Mouse (Mus musculus) heart, adult 2 months (tissue): ENCODE measurements around the gene S100a2. TPM values are rescaled to one million over a fixed set of nuclear protein-coding genes. Genes with fewer than 3 reads are reported as not detected.

Experiments used
- DNase-seq, 2 experiments: peaks; one replicate each; pipeline ENCODE4 v3.0.0; 2021
- H3K27ac ChIP-seq: fragments of 200-600 bp; 2 replicates; pipeline ENCODE4 v1.8.1; 2022
- H3K27me3 ChIP-seq: fragments of 200-500 bp; 2 replicates; pipeline ENCODE4 v1.6.1; 2012; ENCODE audit warnings: mild to moderate bottlenecking, low read length, inconsistent platforms, mixed read lengths; ENCODE audit not compliant: control insufficient read depth, insufficient read depth
- H3K36me3 ChIP-seq: fragments of 200-500 bp; 2 replicates; pipeline ENCODE4 v1.6.1; 2012; ENCODE audit warnings: low read length, inconsistent platforms; ENCODE audit not compliant: control insufficient read depth, insufficient read depth
- H3K4me1 ChIP-seq: fragments of 200-500 bp; 2 replicates; pipeline ENCODE4 v1.6.1; 2011; ENCODE audit warnings: low read length; ENCODE audit not compliant: control insufficient read depth, insufficient read depth
- H3K4me3 ChIP-seq: fragments of 200-600 bp; 2 replicates; pipeline ENCODE4 v1.8.1; 2022
- H3K79me2 ChIP-seq: fragments of 200-500 bp; replicated peaks from 2 replicates; pipeline ENCODE4 v1.6.1; 2012; ENCODE audit warnings: mild to moderate bottlenecking, inconsistent platforms, low read length, moderate library complexity, mixed read lengths; ENCODE audit not compliant: control insufficient read depth, insufficient read depth
- H3K9ac ChIP-seq: fragments of 200-500 bp; 2 replicates; pipeline ENCODE4 v1.6.1; 2012; ENCODE audit warnings: low read depth, mild to moderate bottlenecking, control low read depth, inconsistent platforms, low read length, mixed read lengths
- CTCF ChIP-seq: fragments of 200-600 bp; IDR thresholded peaks from 2 replicates; pipeline ENCODE4 v1.8.1; 2022; ENCODE audit warnings: antibody characterized with exemption, mild to moderate bottlenecking, moderate library complexity
- EP300 ChIP-seq: fragments of 200-500 bp; IDR thresholded peaks from 2 replicates; pipeline ENCODE4 v1.6.1; 2011; ENCODE audit warnings: low read depth, low read length, control low read depth; ENCODE audit not compliant: insufficient read depth
- POLR2A ChIP-seq: fragments of 200-500 bp; IDR thresholded peaks from 2 replicates; pipeline ENCODE4 v1.6.1; 2011; ENCODE audit warnings: mild to moderate bottlenecking, low read depth, low read length, control low read depth; ENCODE audit not compliant: insufficient read depth
- WGBS: fragments of 180-500 bp; shearing (Covaris S2); methylation state at CpG from one replicate; pipeline ENCODE4 v1.1.7; 2018; 5-methylcytosine and 5-hydroxymethylcytosine counted together
- intact Hi-C: fragments of 180-260 bp; cut with DNase I; formaldehyde crosslinking; loops from one replicate; pipeline ENCODE4 v1.15.1; 2025
- polyA plus RNA-seq: library from polyadenylated mRNA; depleted of rRNA; stranded (reverse); fragments of >200 nt; gene quantifications from 2 replicates; pipeline ENCODE4 v1.2.3, GENCODE M21; 2012
- total RNA-seq, 2 experiments: library from RNA; stranded (reverse); gene quantifications; 2 replicates each; pipeline ENCODE4 v1.2.3; 2021

The S100a2 gene
- total and polyA plus RNA-seq, 3 experiments, result not detected

DNA sequence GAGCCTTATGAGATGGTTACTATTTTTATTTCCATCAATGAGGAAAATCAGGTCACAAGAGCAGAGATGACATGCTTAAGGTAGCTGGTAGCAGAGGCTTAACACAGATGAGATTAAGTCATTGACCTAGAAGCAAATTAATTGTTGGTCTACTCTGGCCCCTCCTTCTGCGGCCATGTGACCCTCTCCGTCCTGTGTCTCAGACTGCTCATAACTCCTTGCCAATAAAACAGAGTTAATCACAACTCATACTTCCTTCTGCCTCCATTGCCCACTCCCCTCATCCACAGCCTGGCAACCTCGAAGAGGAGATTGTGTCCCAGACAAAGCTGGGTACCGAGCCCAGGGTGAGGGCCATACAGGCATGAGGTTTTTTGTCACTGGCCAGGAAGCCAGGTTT is 8.2 kb downstream of the S100a2 start:
- intact Hi-C loops, result no loop called here
- H3K9ac ChIP-seq, result no peak overlapping the region
- H3K4me1 ChIP-seq, result peaks cover 8% of the 10 kb centered on the region
- H3K4me3 ChIP-seq, result no peak overlapping the region
- H3K36me3 ChIP-seq, result no peaks in the 10 kb centered on the region
- 61% methylated on average over 4 of the region's 4 CpGs for WGBS
- no peak overlapping the region for H3K27ac ChIP-seq
- H3K79me2 ChIP-seq, result no peaks in the 10 kb centered on the region
- DNase-seq, result no peak
- H3K27me3 ChIP-seq, result no peaks in the 10 kb centered on the region
- TF ChIP-seq EP300 (no peak), POLR2A (no peak), CTCF (no peak)

DNA sequence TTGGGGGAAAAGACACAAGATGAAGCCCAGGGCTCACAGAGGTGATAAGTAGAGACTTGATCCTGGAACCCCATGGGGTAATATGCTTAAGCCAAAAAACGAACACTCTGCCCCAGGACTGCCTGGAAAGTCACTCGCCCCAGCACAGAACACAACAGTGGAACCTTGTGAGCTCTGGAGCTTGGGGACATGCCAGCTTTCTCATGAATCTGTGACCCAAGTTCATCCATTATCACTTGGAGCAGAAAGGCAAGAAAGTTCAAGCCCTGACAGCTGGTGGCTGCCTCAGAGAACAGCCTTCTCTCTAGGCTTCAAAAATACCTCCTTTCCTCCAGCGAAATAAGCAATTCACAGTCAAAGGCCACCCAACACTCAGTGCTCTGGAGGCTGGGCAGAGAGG is 9.4 kb downstream of the S100a2 start:
- WGBS, result 59% methylated on average over 3 of the region's 3 CpGs
- H3K79me2 ChIP-seq, result no peaks in the 10 kb centered on the region
- no peak overlapping the region; the same call in 1 of the 2 replicates for H3K27ac ChIP-seq
- intact Hi-C loops, result no loop called here
- DNase-seq, result peak in 1 of 2 experiments; percentile 52
- H3K4me3 ChIP-seq, result no peak overlapping the region
- no peaks in the 10 kb centered on the region for H3K27me3 ChIP-seq
- TF ChIP-seq EP300, result no peak
- no peak for TF ChIP-seq CTCF
- TF ChIP-seq POLR2A, result no peak
- H3K36me3 ChIP-seq, result no peaks in the 10 kb centered on the region
- no peak overlapping the region for H3K9ac ChIP-seq
- H3K4me1 ChIP-seq, result peaks cover 13% of the 10 kb centered on the region

DNA sequence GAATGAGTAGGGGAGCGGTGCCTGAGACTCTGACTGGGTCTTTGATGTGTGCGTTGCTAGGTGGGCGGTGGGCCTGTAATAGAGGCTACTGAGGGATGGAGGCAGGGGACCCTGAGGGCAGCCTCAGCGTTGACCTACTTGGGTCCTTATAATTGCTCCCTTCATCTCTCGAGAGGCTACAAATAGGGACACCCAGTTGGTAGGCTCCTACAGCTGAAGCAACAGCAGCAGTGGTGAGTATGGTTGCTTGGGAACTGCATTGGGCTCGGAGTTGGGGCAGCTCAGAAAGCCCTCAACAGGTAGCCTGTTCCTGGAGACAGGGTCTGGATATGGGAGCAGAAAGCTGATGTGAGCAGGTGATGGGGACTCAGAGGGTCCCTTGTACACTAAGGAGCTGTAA is 10.0 kb downstream of the S100a2 start:
- H3K9ac ChIP-seq, result no peak overlapping the region
- 86% methylated on average over 6 of the region's 6 CpGs for WGBS
- TF ChIP-seq CTCF, result no peak
- no peak for TF ChIP-seq EP300
- no peak for TF ChIP-seq POLR2A
- no peaks in the 10 kb centered on the region for H3K79me2 ChIP-seq
- no peaks in the 10 kb centered on the region for H3K36me3 ChIP-seq
- DNase-seq, result no peak
- H3K4me1 ChIP-seq, result peaks cover 19% of the 10 kb centered on the region
- H3K4me3 ChIP-seq, result no peak overlapping the region
- peak overlapping the region; percentile 49 for H3K27ac ChIP-seq
- H3K27me3 ChIP-seq, result no peaks in the 10 kb centered on the region
- intact Hi-C loops, result no loop called here

DNA sequence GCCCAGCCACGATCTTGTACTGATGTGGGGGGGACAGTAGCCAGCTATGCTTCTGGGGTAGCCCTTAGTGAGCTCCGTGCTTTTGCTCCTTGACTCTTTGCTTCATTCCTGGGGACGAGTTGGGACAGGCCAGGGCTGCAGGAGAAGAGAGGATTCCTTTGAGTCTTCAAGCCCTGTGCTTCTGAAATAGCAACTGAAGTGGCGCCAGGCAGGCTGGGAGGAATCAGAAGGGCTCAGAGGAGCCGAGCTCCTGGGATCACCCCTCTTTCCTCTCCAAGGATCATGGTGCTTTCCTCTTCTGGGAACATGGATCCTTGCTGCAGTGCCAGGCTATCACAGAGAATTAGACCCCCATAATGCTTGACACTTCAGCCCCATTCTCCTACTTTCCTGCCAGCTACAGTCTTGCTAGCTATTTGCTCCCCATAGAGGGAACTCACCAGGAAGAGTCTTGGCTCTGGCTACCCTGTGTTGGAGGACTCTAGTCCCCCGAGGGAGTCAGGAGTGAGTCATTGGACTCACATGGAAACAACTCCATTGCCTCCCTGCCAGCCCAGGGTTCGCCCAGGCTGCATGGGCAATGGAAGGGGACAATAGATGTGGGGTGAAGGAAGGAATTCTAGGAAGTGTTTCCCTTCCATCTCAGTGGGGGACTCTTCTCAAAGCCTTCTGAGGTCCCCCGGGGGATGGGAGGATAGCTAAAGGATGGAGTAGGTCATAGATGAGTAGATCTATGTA is 10.6 kb downstream of the S100a2 start:
- Histone ChIP-seq H3K36me3 (no peaks in the 10 kb centered on the region), H3K4me3 (no peak overlapping the region), H3K4me1 (peaks cover 20% of the 10 kb centered on the region), H3K79me2 (no peaks in the 10 kb centered on the region), H3K9ac (no peak overlapping the region), H3K27me3 (no peaks in the 10 kb centered on the region), H3K27ac (peak overlapping the region; percentile 49)
- DNase-seq, result peak; percentile 59 to 72
- 61% methylated on average over 8 of the region's 8 CpGs for whole genome bisulfite sequencing
- TF ChIP-seq CTCF (no peak), POLR2A (no peak), EP300 (no peak)
- intact Hi-C loops, result no loop called here

DNA sequence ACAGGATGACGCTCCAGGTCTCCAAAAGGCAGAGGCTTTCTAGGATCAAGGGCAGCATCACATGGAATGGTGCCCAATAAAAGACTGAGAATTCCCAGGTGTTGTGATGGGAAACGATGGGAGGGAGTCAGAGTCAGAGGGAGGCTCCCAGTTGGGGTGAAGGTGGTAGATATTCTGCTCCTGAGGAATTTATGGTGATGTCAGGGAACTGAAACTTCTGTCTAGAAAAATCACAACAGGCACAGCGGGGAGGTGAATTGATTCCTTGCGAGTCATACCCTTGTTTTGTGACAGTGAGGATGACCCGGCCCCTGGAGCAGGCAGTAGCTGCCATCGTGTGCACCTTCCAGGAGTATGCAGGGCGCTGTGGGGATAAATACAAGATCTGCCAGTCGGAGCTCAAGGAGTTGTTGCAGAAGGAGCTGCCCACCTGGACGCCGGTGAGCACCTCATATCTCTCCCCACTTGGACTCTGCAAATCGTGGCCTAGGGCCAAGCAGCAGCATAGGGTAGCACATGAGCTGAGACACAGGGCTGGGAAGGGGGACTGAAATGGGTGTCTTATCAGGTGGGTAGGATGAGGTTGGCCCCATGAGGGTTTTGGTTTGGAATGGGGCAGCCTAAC is 11.6 kb downstream of the S100a2 start, which contains the start of gene Gm42674:
TSS of gene Gm42674 (plus strand) at position 419 of the 625 bp plus-strand sequence.
- TF ChIP-seq POLR2A (no peak), EP300 (no peak), CTCF (no peak)
- H3K27ac ChIP-seq, result peak within 1 kb of the TSS; percentile 20; the same call in 1 of the 2 replicates

DNA sequence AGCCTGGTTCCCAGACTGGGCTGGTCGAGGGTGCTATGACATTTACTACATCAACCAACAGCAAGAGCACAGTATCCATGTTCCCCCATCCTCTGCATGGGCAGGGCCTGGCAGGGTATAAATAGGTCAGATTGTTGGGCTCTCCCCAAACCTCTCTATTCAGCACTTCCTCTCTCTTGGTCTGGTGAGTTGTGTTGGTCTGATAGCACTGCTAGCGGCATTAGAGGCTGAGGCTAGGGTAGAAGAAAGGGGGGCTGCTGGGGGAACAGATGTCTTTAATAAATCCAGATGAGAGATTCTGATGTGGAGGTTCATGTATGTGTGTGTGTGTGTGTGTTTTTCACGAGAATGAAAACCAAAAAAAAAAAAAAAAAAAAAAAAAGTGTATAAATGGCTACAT is 13.6 kb downstream of the S100a2 start, which contains the start of gene S100a4:
TSS of gene S100a4 (plus strand) at position 149 of the 400 bp plus-strand sequence.
- H3K9ac ChIP-seq, result no peak within 1 kb of the TSS
- no peaks in the 10 kb centered on the region for H3K36me3 ChIP-seq
- H3K79me2 ChIP-seq, result no peaks in the 10 kb centered on the region
- intact Hi-C loops, result no loop called here
- TF ChIP-seq CTCF (no peak), POLR2A (no peak), EP300 (no peak)
- H3K27ac ChIP-seq, result peak within 1 kb of the TSS; percentile 53
- no peak within 1 kb of the TSS for H3K4me3 ChIP-seq
- DNase-seq, result peak in 1 of 2 experiments; percentile 53
- no peaks in the 10 kb centered on the region for H3K27me3 ChIP-seq
- H3K4me1 ChIP-seq, result peaks cover 16% of the 10 kb centered on the region
- 30% methylated on average over 3 of the region's 3 CpGs for WGBS

More for the DNA sequence above, 11.6 kb downstream of the S100a2 start, which contains the start of gene Gm42674:
- no peaks in the 10 kb centered on the region for H3K79me2 ChIP-seq
- 75% methylated on average over 11 of the region's 11 CpGs for WGBS
- intact Hi-C loops, result no loop called here
- H3K9ac ChIP-seq, result no peak within 1 kb of the TSS
- no peaks in the 10 kb centered on the region for H3K27me3 ChIP-seq
- H3K36me3 ChIP-seq, result no peaks in the 10 kb centered on the region
- peaks cover 20% of the 10 kb centered on the region for H3K4me1 ChIP-seq
- no peak for DNase-seq
- no peak within 1 kb of the TSS for H3K4me3 ChIP-seq
